Mouse (Mus musculus) CH12.LX (cell line): ENCODE results near the gene Bmp4.

Source experiments
- CTCF ChIP-seq, 2 experiments: IDR thresholded peaks in 1 of 2; conservative IDR thresholded peaks in 1 of 2; 2 replicates each; pipeline ENCODE4 v1.5.1; 2011 to 2012; ENCODE audit warnings: low read depth in 2 of 2, low read length in 2 of 2, improper control_type of control experiment in 1 of 2, inconsistent platforms in 1 of 2, mild to moderate bottlenecking in 1 of 2, moderate library complexity in 1 of 2
- HCFC1 ChIP-seq: IDR thresholded peaks from 2 replicates; pipeline ENCODE4 v1.6.1; 2012; ENCODE audit warnings: low read depth, mild to moderate bottlenecking, inconsistent platforms, low read length, improper control_type of control experiment
- MEF2A ChIP-seq: IDR thresholded peaks from 2 replicates; pipeline ENCODE4 v1.6.1; 2014; ENCODE audit warnings: low read depth, mild to moderate bottlenecking, inconsistent platforms, low read length, improper control_type of control experiment, borderline replicate concordance
- POLR2A ChIP-seq: IDR thresholded peaks from 2 replicates; pipeline ENCODE4 v1.6.1; 2011; ENCODE audit warnings: low read depth, mild to moderate bottlenecking, improper control_type of control experiment, low read length
- POLR2AphosphoS2 ChIP-seq: IDR thresholded peaks from 2 replicates; pipeline ENCODE4 v1.6.1; 2011; ENCODE audit warnings: low read depth, low read length, improper control_type of control experiment
- USF2 ChIP-seq: conservative IDR thresholded peaks from 2 replicates; pipeline ENCODE4 v1.6.1; 2011; ENCODE audit warnings: low read depth, low read length, improper control_type of control experiment
- ZC3H11A ChIP-seq: IDR thresholded peaks from 2 replicates; pipeline ENCODE4 v1.6.1; 2012; ENCODE audit warnings: low read depth, mild to moderate bottlenecking, inconsistent platforms, low read length, improper control_type of control experiment

DNA sequence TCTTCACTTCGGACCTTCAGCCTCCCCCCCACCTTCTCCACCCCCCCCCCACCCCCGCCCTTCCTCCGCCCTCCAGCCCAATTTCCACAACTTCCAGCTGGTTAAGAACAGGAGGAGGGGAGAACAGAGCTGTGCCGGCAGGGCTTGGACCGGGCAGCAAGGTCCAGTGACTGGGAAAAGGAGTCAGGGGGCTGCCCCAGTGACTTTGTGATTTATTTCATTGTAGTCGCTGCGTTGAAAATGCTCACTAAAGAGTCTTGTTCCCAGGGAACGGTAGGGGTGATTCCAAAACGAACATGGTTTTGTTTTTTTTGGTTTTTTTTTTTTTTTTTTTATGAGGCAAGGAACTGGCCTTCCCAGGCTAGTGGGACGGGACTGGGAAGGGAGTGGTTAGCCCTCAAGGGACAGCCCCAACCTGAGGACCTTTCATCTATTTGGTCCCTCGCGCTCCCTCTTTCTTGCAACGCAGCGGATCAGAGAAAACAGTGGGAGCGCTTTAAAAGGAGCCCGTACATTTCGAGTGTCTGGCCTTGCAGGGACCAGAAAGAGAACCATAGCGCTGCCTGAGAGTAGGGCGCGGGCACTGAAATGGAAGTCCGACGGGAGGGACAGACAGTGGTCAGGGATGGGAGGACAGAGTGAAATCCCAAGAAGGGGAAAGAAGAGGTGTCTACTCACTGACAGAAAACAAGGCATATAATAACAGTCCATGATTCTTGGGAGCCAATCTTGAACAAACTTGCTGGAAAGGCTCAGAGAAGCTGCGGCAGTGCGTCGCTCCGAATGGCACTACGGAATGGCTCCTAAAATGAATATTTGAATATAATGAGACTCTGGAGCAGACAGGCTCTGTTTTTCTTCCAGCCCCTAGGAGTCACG is 3.8 kb downstream of the Bmp4 start:
- no peak for TF ChIP-seq POLR2A
- no peak for TF ChIP-seq HCFC1
- TF ChIP-seq ZC3H11A = no peak
- TF ChIP-seq MEF2A = no peak
- no peak for TF ChIP-seq CTCF (conservative IDR thresholded peaks at IDR 0.05 in 1 of 2, IDR thresholded peaks at IDR 0.05 in 1 of 2; ENCODE audit: low read depth in 2 of 2, low read length in 2 of 2)
- no peak for TF ChIP-seq USF2
- TF ChIP-seq POLR2AphosphoS2 = no peak
